Mouse (Mus musculus) forebrain, embryonic 11.5 days (tissue): ENCODE measurements around the gene Pamr1. TPM values are rescaled to one million over a fixed set of nuclear protein-coding genes. Genes with fewer than 3 reads are reported as not detected.

Source experiments
- ATAC-seq: fragments of 200-750 bp; cut with Nextera tagmentation; replicated peaks from 2 replicates; pipeline ENCODE4 v1.8.0; 2017; ENCODE audit warnings: moderate TSS enrichment; ENCODE audit not compliant: low FRiP score
- DNase-seq: peaks from one replicate; pipeline ENCODE4 v3.0.0-alpha.2; 2017; ENCODE audit warnings: low spot score
- H3K27ac ChIP-seq: fragments of 300-500 bp; sonication (generic); 2 replicates; pipeline ENCODE4 v1.5.1; 2014; ENCODE audit warnings: low read depth, low read length
- H3K27me3 ChIP-seq: fragments of 300-500 bp; sonication (generic); 2 replicates; pipeline ENCODE4 v1.6.1; 2014; ENCODE audit warnings: mild to moderate bottlenecking, low read length, mixed read lengths; ENCODE audit not compliant: control insufficient read depth, insufficient read depth
- H3K36me3 ChIP-seq: fragments of 300-500 bp; sonication (generic); 2 replicates; pipeline ENCODE4 v1.6.1; 2014; ENCODE audit warnings: mild to moderate bottlenecking, low read length, moderate library complexity, mixed read lengths; ENCODE audit not compliant: control insufficient read depth, insufficient read depth
- H3K4me1 ChIP-seq: fragments of 300-500 bp; sonication (generic); replicated peaks from 2 replicates; pipeline ENCODE4 v1.6.1; 2014; ENCODE audit warnings: low read length, mixed read lengths; ENCODE audit not compliant: control insufficient read depth, insufficient read depth
- H3K4me2 ChIP-seq: fragments of 300-500 bp; sonication (generic); 2 replicates; pipeline ENCODE4 v1.6.1; 2014; ENCODE audit warnings: low read depth, mild to moderate bottlenecking, low read length, moderate library complexity, mixed read lengths; ENCODE audit not compliant: severe bottlenecking
- H3K4me3 ChIP-seq: fragments of 300-500 bp; sonication (generic); 2 replicates; pipeline ENCODE4 v1.5.1; 2014; ENCODE audit warnings: low read depth, low read length
- H3K9ac ChIP-seq: fragments of 300-500 bp; sonication (generic); 2 replicates; pipeline ENCODE4 v1.6.1; 2014; ENCODE audit warnings: low read length
- H3K9me3 ChIP-seq: fragments of 300-500 bp; sonication (generic); 2 replicates; pipeline ENCODE4 v1.6.1; 2016; ENCODE audit warnings: low read length, mixed read lengths; ENCODE audit not compliant: control insufficient read depth
- WGBS: fragments of 180-500 bp; shearing (Covaris S2); extraction: QIAGEN DNeasy Blood & Tissue Kit; methylation state at CpG from one replicate; pipeline ENCODE4 v1.1.7; 2014; 5-methylcytosine and 5-hydroxymethylcytosine counted together
- polyA plus RNA-seq: library from polyadenylated mRNA; unstranded; fragments of >200 nt; fragmentation: Nextera tagmentation; extraction: Ambion mirVana; gene quantifications from 2 replicates; pipeline ENCODE4 v1.2.1, GENCODE M21; 2014

The Pamr1 gene
- polyA plus RNA-seq, 1 experiment from 2014 or later = 0.76 TPM

DNA sequence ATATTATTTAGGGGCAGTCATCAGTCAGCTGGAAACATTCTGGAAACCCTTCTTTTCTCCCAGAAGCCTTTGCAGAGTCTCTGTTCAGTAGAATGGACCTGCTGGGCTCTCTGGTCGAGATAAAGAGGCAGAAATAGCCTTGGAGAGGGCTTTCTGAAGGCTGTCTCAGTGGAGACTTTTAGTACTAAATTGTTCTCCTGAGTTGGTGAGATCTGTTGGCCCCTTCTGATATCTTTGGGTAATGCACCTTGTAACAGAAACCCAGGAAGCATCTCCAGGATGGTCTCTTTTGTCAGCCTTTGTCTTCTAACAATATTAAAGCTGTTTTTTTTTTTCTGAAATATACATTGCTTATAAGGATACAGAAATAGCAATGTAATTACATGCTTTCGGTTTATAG is 111.2 kb downstream of the Pamr1 start:
- 55% methylated on average over 2 of the region's 2 CpGs for WGBS
- ATAC-seq = no peak
- no peak overlapping the region for H3K27ac ChIP-seq

GRCm38 (mm10) chr2:102662911-102663310 is 113.1 kb downstream of the Pamr1 start:
- Histone ChIP-seq H3K9me3 (no peaks in the 10 kb centered on the region), H3K4me2 (peak overlapping the region; percentile 24; the same call in 1 of the 2 replicates), H3K4me1 (peaks cover 22% of the 10 kb centered on the region), H3K27me3 (peaks cover 2% of the 10 kb centered on the region; the same call in 1 of the 2 replicates), H3K36me3 (no peaks in the 10 kb centered on the region), H3K9ac (peak overlapping the region; percentile 31; the same call in 1 of the 2 replicates), H3K4me3 (no peak overlapping the region), H3K27ac (peak overlapping the region; percentile 48; the same call in 1 of the 2 replicates)
- WGBS = 38% methylated on average over 9 of the region's 9 CpGs
- ATAC-seq = no peak
- DNase-seq = no peak

More for the DNA sequence above, 111.2 kb downstream of the Pamr1 start:
- Histone ChIP-seq H3K4me1 (peaks cover 26% of the 10 kb centered on the region), H3K4me3 (no peak overlapping the region), H3K9me3 (no peaks in the 10 kb centered on the region), H3K4me2 (no peak overlapping the region), H3K36me3 (no peaks in the 10 kb centered on the region), H3K9ac (no peak overlapping the region), H3K27me3 (peaks cover 2% of the 10 kb centered on the region; the same call in 1 of the 2 replicates)
- no peak for DNase-seq

DNA sequence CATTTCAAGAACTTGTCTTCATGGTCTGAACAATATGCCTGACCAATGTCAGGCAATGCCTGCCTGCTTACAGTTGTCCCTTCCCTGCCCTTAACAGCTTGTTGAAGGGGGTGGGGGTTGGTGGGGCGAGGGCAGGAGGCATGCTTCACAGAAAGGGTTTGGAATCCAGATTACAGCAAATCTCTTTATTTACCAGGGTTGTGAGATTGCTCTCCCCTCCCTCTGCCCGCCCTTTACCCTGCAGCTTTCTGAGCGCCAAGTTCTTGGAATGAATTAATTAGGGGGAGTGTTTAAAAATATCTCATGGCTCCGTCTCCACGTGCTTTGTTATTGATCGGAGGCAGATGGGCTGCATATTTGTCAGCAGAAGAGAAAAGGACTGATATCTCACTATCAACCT is 113.5 kb downstream of the Pamr1 start:
- Histone ChIP-seq H3K4me3 (no peak overlapping the region), H3K27me3 (peaks cover 2% of the 10 kb centered on the region; the same call in 1 of the 2 replicates), H3K4me1 (peaks cover 22% of the 10 kb centered on the region), H3K36me3 (no peaks in the 10 kb centered on the region), H3K27ac (peak overlapping the region; percentile 48; the same call in 1 of the 2 replicates), H3K9me3 (no peaks in the 10 kb centered on the region), H3K9ac (peak overlapping the region; percentile 31; the same call in 1 of the 2 replicates), H3K4me2 (peak overlapping the region; percentile 24; the same call in 1 of the 2 replicates)
- ATAC-seq = peak; percentile 31; the same call in 1 of the 2 replicates
- DNase-seq = peak; percentile 52
- WGBS = 4% methylated on average over 6 of the region's 6 CpGs

DNA sequence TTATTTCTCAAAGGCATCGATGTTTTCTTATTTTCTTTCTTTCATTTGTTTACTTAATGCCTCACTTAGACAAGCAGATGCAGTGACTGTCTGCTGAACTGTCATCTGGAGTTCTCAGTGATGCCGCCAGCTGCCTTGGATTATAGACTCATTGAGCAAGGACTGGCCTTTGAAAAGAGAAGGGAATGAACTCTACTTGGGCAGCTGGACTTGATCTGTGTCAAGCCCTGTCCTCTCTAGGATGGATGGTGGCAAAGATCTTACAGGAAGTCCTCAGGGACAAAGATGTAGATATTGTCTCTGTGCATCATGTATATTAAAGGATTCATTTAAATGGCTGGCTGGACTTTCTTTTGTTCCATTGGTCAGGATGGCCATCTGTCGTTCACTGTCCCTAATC is 114.1 kb downstream of the Pamr1 start:
- Histone ChIP-seq H3K36me3 (no peaks in the 10 kb centered on the region), H3K4me3 (no peak overlapping the region), H3K4me2 (no peak overlapping the region), H3K9me3 (no peaks in the 10 kb centered on the region), H3K4me1 (peaks cover 22% of the 10 kb centered on the region), H3K27me3 (peaks cover 2% of the 10 kb centered on the region; the same call in 1 of the 2 replicates), H3K9ac (no peak overlapping the region), H3K27ac (peak overlapping the region; percentile 48; the same call in 1 of the 2 replicates)
- no peak for DNase-seq
- 51% methylated on average over 3 of the region's 3 CpGs for WGBS
- ATAC-seq = 0 out of 2 replicates have a peak, but pooled peaks have one; percentile 29

GRCm38 (mm10) chr2:102667981-102668380 is 118.2 kb downstream of the Pamr1 start:
- 89% methylated on average over 6 of the region's 6 CpGs for WGBS
- DNase-seq = no peak

DNA sequence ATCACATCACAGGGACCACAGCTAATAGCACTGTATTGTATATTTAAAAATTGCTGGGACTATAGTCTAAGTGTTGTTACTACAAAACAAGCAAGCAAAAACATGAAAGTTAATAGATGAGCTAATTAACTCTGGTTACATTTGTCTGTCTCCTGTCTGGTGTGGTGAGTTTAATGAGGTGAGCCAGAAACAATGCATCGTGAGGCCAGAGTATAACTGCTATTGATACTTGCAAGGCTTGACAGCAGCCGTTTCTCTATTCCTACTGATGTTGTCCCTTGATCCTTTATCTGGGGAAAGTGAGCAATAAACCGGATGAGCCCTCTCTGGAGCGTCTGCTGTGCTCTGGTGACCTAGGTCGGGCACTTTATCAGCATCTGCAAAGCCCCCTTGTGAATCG is 119.8 kb downstream of the Pamr1 start:
- WGBS = 53% methylated on average over 6 of the region's 6 CpGs
- DNase-seq = no peak

More at GRCm38 (mm10) chr2:102667981-102668380, 118.2 kb downstream of the Pamr1 start:
- Histone ChIP-seq H3K9me3 (no peaks in the 10 kb centered on the region), H3K27me3 (no peaks in the 10 kb centered on the region), H3K27ac (no peak overlapping the region), H3K4me1 (peaks cover 9% of the 10 kb centered on the region), H3K9ac (no peak overlapping the region), H3K36me3 (no peaks in the 10 kb centered on the region), H3K4me2 (no peak overlapping the region), H3K4me3 (no peak overlapping the region)
- ATAC-seq = no peak

DNA sequence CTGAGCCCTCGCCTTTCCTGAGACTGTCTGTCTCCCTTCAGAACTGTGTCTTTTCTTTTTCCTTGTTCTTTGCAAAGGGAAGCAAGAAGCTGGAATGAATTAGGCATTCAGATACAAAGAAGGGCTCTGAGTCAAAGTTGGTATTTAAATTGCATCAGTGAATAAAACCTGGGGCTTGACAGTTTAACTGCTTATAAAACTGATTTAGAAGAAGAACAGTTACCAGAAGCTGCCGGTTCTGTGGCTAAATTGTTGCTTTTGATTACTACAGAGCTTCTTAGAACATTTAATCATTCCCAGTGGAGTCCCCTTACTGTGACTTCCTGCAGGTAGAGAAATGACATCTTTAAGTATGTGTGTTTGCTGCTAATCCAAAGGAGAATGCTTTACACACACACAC is 124.8 kb downstream of the Pamr1 start:
- Histone ChIP-seq H3K4me3 (no peak overlapping the region), H3K4me1 (no peaks in the 10 kb centered on the region), H3K36me3 (no peaks in the 10 kb centered on the region), H3K27ac (no peak overlapping the region), H3K9me3 (no peaks in the 10 kb centered on the region), H3K9ac (no peak overlapping the region), H3K4me2 (no peak overlapping the region), H3K27me3 (no peaks in the 10 kb centered on the region)
- DNase-seq = no peak
- 48% methylated on average over 2 of the region's 2 CpGs for WGBS
- no peak for ATAC-seq

More for the DNA sequence above, 119.8 kb downstream of the Pamr1 start:
- H3K36me3 ChIP-seq = no peaks in the 10 kb centered on the region
- H3K27ac ChIP-seq = no peak overlapping the region
- no peaks in the 10 kb centered on the region for H3K27me3 ChIP-seq
- H3K4me1 ChIP-seq = no peaks in the 10 kb centered on the region
- H3K9ac ChIP-seq = no peak overlapping the region
- no peak overlapping the region for H3K4me2 ChIP-seq
- ATAC-seq = no peak
- H3K9me3 ChIP-seq = no peaks in the 10 kb centered on the region
- H3K4me3 ChIP-seq = no peak overlapping the region

GRCm38 (mm10) chr2:102675275-102675674 is 125.5 kb downstream of the Pamr1 start:
- Histone ChIP-seq H3K4me2 (no peak overlapping the region), H3K9me3 (no peaks in the 10 kb centered on the region), H3K4me3 (no peak overlapping the region), H3K27ac (no peak overlapping the region), H3K27me3 (no peaks in the 10 kb centered on the region), H3K4me1 (no peaks in the 10 kb centered on the region), H3K36me3 (no peaks in the 10 kb centered on the region), H3K9ac (no peak overlapping the region)
- 72% methylated on average over 6 of the region's 6 CpGs for WGBS
- DNase-seq = peak; percentile 82
- no peak; the same call in 1 of the 2 replicates for ATAC-seq

- Histone ChIP-seq H3K9me3 (no peaks in the 10 kb centered on the region), H3K27me3 (no peaks in the 10 kb centered on the region), H3K9ac (no peak overlapping the region), H3K4me2 (no peak overlapping the region), H3K27ac (no peak overlapping the region), H3K4me1 (no peaks in the 10 kb centered on the region), H3K36me3 (no peaks in the 10 kb centered on the region), H3K4me3 (no peak overlapping the region)
- DNase-seq (no peak), ATAC-seq (no peak)
- 94% methylated on average over 9 of the region's 9 CpGs for WGBS
Observed at GRCm38 (mm10) chr2:102676716-102677312, 127.0 kb downstream of the Pamr1 start.
